In the genomic region with DNA sequence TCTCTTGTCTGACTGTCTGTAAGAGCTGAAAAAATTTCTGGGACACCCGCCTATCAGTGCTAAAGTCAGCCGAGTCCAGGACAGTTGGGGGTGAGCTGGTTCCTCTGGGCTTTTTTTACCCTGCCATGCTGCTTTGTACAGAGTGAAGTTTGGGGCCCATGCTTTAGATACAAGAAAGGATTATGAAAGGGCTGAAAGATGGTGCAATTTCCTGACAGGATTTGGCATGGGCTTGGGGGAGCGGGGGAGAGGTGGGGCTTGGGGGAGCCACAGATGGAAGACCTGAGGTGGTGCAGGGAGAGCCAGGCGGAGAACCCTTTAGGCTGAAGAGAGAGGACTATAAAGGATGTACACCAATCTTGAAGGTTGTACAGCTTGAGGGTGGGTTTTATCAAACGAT, we compare ENCODE assay signal across 7 mouse cellular contexts.
"Had no signal": no experiment of that assay in that cellular context is flagged by ENCODE, and none has a peak within 500 bp of the region (broad histone marks: within the 10 kb centered on the region; RNA-seq: fewer than 3 reads in every experiment).

No protein-coding gene starts in this region.

- H3K4me3 ChIP-seq: limb, embryonic 12.5 days; midbrain, embryonic 15.5 days; neural tube, embryonic 12.5 days had no signal

- H3K36me3 ChIP-seq: limb, embryonic 12.5 days; lung, embryonic 15.5 days; midbrain, embryonic 15.5 days; neural tube, embryonic 12.5 days had no signal

- H3K9ac ChIP-seq: limb, embryonic 12.5 days; lung, embryonic 15.5 days; midbrain, embryonic 15.5 days; neural tube, embryonic 12.5 days had no signal

- H3K4me1 ChIP-seq: neural tube, embryonic 12.5 days had no signal

- H3K27ac ChIP-seq: lung, embryonic 15.5 days; macrophage; midbrain, embryonic 15.5 days; neural tube, embryonic 12.5 days; stomach, postnatal 0 days had no signal

- H3K9me3 ChIP-seq: lung, embryonic 15.5 days; midbrain, embryonic 15.5 days had no signal

- H3K4me2 ChIP-seq: neural tube, embryonic 12.5 days had no signal

- DNase-seq: thymus, adult 18-20 months had no signal

- H3K27me3 ChIP-seq: limb, embryonic 12.5 days; lung, embryonic 15.5 days; midbrain, embryonic 15.5 days; neural tube, embryonic 12.5 days had no signal

- ATAC-seq: midbrain, embryonic 15.5 days had no signal
